Mouse (Mus musculus) ES-Bruce4 (cell line): ENCODE results near the gene M1ap. TPM values are rescaled to one million over a fixed set of nuclear protein-coding genes. Genes with fewer than 3 reads are reported as not detected.

Source experiments
- H3K27ac ChIP-seq: 2 replicates; pipeline ENCODE4 v1.5.1; 2012; ENCODE audit warnings: low read length, inconsistent platforms; ENCODE audit not compliant: insufficient read depth
- H3K27me3 ChIP-seq: 2 replicates; pipeline ENCODE4 v1.6.1; 2012; ENCODE audit warnings: mild to moderate bottlenecking, low read length, inconsistent platforms; ENCODE audit not compliant: control insufficient read depth, poor library complexity, insufficient read depth, severe bottlenecking
- H3K36me3 ChIP-seq: 2 replicates; pipeline ENCODE4 v1.6.1; 2012; ENCODE audit warnings: inconsistent platforms, mild to moderate bottlenecking, low read length, moderate library complexity; ENCODE audit not compliant: control insufficient read depth, poor library complexity, insufficient read depth, severe bottlenecking
- H3K4me1 ChIP-seq: one replicate; pipeline ENCODE4 v1.8.1; 2011; ENCODE audit warnings: low read length; ENCODE audit not compliant: control insufficient read depth, insufficient read depth
- H3K4me3 ChIP-seq: 2 replicates; pipeline ENCODE4 v1.5.1; 2011; ENCODE audit warnings: low read depth, mild to moderate bottlenecking, low read length
- H3K9ac ChIP-seq: 2 replicates; pipeline ENCODE4 v1.6.1; 2012; ENCODE audit warnings: low read depth, mild to moderate bottlenecking, inconsistent platforms; ENCODE audit not compliant: poor library complexity, severe bottlenecking
- H3K9me3 ChIP-seq: replicated peaks from 2 replicates; pipeline ENCODE4 v1.6.1; 2012; ENCODE audit warnings: mild to moderate bottlenecking, low read length, inconsistent platforms; ENCODE audit not compliant: control insufficient read depth, poor library complexity, insufficient read depth, severe bottlenecking
- CTCF ChIP-seq: IDR thresholded peaks from one replicate; pipeline ENCODE4 v1.8.1; 2011; ENCODE audit warnings: low read depth, low read length
- EP300 ChIP-seq: IDR thresholded peaks from 2 replicates; pipeline ENCODE4 v1.6.1; 2011; ENCODE audit warnings: low read depth, low read length; ENCODE audit not compliant: insufficient read depth
- POLR2A ChIP-seq: IDR thresholded peaks from one replicate; pipeline ENCODE4 v1.8.1; 2011; ENCODE audit warnings: low read length; ENCODE audit not compliant: insufficient read depth
- polyA plus RNA-seq: library from polyadenylated mRNA; stranded (reverse); fragments of >200 nt; gene quantifications from 2 replicates; pipeline ENCODE4 v1.2.4, GENCODE M21; 2011; ENCODE audit warnings: low read depth; ENCODE audit not compliant: missing spikeins, insufficient read depth, insufficient read length

Gene M1ap
- polyA plus RNA-seq, 1 experiment, result 2.2 TPM

- Histone ChIP-seq H3K36me3 (peaks cover 3% of the 10 kb centered on the region; the same call in 1 of the 2 replicates), H3K4me1 (no peaks in the 10 kb centered on the region), H3K27ac (no peak overlapping the region), H3K27me3 (no peaks in the 10 kb centered on the region), H3K9me3 (no peaks in the 10 kb centered on the region), H3K4me3 (peak overlapping the region; percentile 80), H3K9ac (peak overlapping the region; percentile 63)
- no peak for TF ChIP-seq POLR2A
- TF ChIP-seq CTCF, result no peak
- 0 out of 2 replicates have a peak, but pooled peaks have one; percentile 36 for TF ChIP-seq EP300
Measured at GRCm38 (mm10) chr6:83078324-83078858, 131.7 kb downstream of the M1ap start.

Other genes starting within 250 kb of the M1ap start
- gene Pole4, start 241.5 kb upstream of the M1ap start, polyA plus RNA-seq, result 54.0 and 61.1 TPM in 2 replicates
- 78.6 and 83.0 TPM in 2 replicates for gene Hk2, start 172.4 kb upstream of the M1ap start, polyA plus RNA-seq
- gene Sema4f, start 7.1 kb upstream of the M1ap start, polyA plus RNA-seq, result 1.2 and 1.9 TPM in 2 replicates
- gene Dok1, start 86.6 kb downstream of the M1ap start, polyA plus RNA-seq, result 4.7 and 4.8 TPM in 2 replicates
- gene Loxl3, start 87.3 kb downstream of the M1ap start, polyA plus RNA-seq, result 2.2 and 3.1 TPM in 2 replicates
- 42.4 and 44.3 TPM in 2 replicates for gene Aup1, start 107.6 kb downstream of the M1ap start, polyA plus RNA-seq
- gene Htra2, start 108.4 kb downstream of the M1ap start, polyA plus RNA-seq, result 36.8 and 37.4 TPM in 2 replicates
- gene Dqx1, start 110.9 kb downstream of the M1ap start, polyA plus RNA-seq, result 2.9 and 3.7 TPM in 2 replicates
- not detected in 2 replicates for gene Tlx2, start 123.4 kb downstream of the M1ap start, polyA plus RNA-seq
- gene Pcgf1, start 131.0 kb downstream of the M1ap start, polyA plus RNA-seq, result 14.7 and 21.3 TPM in 2 replicates
- not detected in 2 replicates for gene Lbx2, start 139.5 kb downstream of the M1ap start, polyA plus RNA-seq
- not detected in 2 replicates for gene Ccdc142, start 154.7 kb downstream of the M1ap start, polyA plus RNA-seq
- 0.45 and 1.2 TPM in 2 replicates for gene Gm42688, start 154.7 kb downstream of the M1ap start, polyA plus RNA-seq
- gene Mrpl53, start 162.1 kb downstream of the M1ap start, polyA plus RNA-seq, result 29.5 and 36.4 TPM in 2 replicates
- 23.3 and 25.4 TPM in 2 replicates for gene Mogs, start 168.6 kb downstream of the M1ap start, polyA plus RNA-seq
- gene Wbp1, start 174.7 kb downstream of the M1ap start, polyA plus RNA-seq, result 26.7 and 32.4 TPM in 2 replicates
- 9.0 and 11.6 TPM in 2 replicates for gene Ino80b, start 178.5 kb downstream of the M1ap start, polyA plus RNA-seq
- 10.4 and 10.5 TPM in 2 replicates for gene Rtkn, start 188.6 kb downstream of the M1ap start, polyA plus RNA-seq
- 7.3 and 7.9 TPM in 2 replicates for gene Wdr54, start 209.5 kb downstream of the M1ap start, polyA plus RNA-seq
- not detected in 2 replicates for gene 1700003E16Rik, start 209.5 kb downstream of the M1ap start, polyA plus RNA-seq
- 41.5 and 52.4 TPM in 2 replicates for gene Dctn1, start 219.0 kb downstream of the M1ap start, polyA plus RNA-seq